Mouse (Mus musculus) midbrain, embryonic 16.5 days (tissue): ENCODE measurements around the gene Bnc1. TPM values are rescaled to one million over a fixed set of nuclear protein-coding genes. Genes with fewer than 3 reads are reported as not detected.

Experiments used
- ATAC-seq: fragments of 200-750 bp; cut with Nextera tagmentation; 2 replicates; pipeline ENCODE4 v1.8.0; 2017; ENCODE audit warnings: moderate TSS enrichment
- H3K27ac ChIP-seq: fragments of 300-500 bp; sonication (generic); 2 replicates; pipeline ENCODE4 v1.5.1; 2014; ENCODE audit warnings: mild to moderate bottlenecking, low read length, mixed read lengths
- H3K27me3 ChIP-seq: fragments of 300-500 bp; sonication (generic); 2 replicates; pipeline ENCODE4 v1.6.1; 2014; ENCODE audit warnings: low read depth, low read length, mixed read lengths; ENCODE audit not compliant: control insufficient read depth, insufficient read depth
- H3K36me3 ChIP-seq: fragments of 300-500 bp; sonication (generic); 2 replicates; pipeline ENCODE4 v1.6.1; 2014; ENCODE audit warnings: mild to moderate bottlenecking, low read length, moderate library complexity, mixed read lengths; ENCODE audit not compliant: control insufficient read depth, insufficient read depth
- H3K4me1 ChIP-seq: fragments of 300-500 bp; sonication (generic); 2 replicates; pipeline ENCODE4 v1.6.1; 2014; ENCODE audit warnings: mild to moderate bottlenecking, low read length, mixed read lengths; ENCODE audit not compliant: control insufficient read depth, insufficient read depth
- H3K4me2 ChIP-seq: fragments of 300-500 bp; sonication (generic); 2 replicates; pipeline ENCODE4 v1.6.1; 2014; ENCODE audit warnings: mild to moderate bottlenecking, low read length, mixed read lengths
- H3K4me3 ChIP-seq: fragments of 300-500 bp; sonication (generic); 2 replicates; pipeline ENCODE4 v1.5.1; 2014; ENCODE audit warnings: low read depth, mild to moderate bottlenecking, low read length, moderate library complexity, mixed read lengths
- H3K9ac ChIP-seq: fragments of 300-500 bp; sonication (generic); 2 replicates; pipeline ENCODE4 v1.6.1; 2014; ENCODE audit warnings: low read depth, low read length, mixed read lengths
- H3K9me3 ChIP-seq: fragments of 300-500 bp; sonication (generic); replicated peaks from 2 replicates; pipeline ENCODE4 v1.6.1; 2014; ENCODE audit warnings: mild to moderate bottlenecking, low read length, mixed read lengths; ENCODE audit not compliant: control insufficient read depth, poor library complexity, severe bottlenecking
- WGBS: fragments of 180-500 bp; shearing (Covaris S2); extraction: QIAGEN DNeasy Blood & Tissue Kit; methylation state at CpG from one replicate; pipeline ENCODE4 v1.1.7; 2014; 5-methylcytosine and 5-hydroxymethylcytosine counted together
- polyA plus RNA-seq: library from polyadenylated mRNA; unstranded; fragments of >200 nt; fragmentation: Nextera tagmentation; extraction: Ambion mirVana; gene quantifications from 2 replicates; pipeline ENCODE4 v1.2.1, GENCODE M21; 2015

The Bnc1 gene
- polyA plus RNA-seq, 1 experiment from 2014 or later, result 0.10 TPM

- no peaks in the 10 kb centered on the region for H3K27me3 ChIP-seq
- no peaks in the 10 kb centered on the region for H3K9me3 ChIP-seq
- no peak overlapping the region for H3K9ac ChIP-seq
- no peak for ATAC-seq
- H3K4me2 ChIP-seq, result no peak overlapping the region
- no peak overlapping the region for H3K27ac ChIP-seq
- 0 out of 2 replicates have a peak, but pooled peaks cover 2% of the 10 kb centered on the region for H3K4me1 ChIP-seq
- H3K36me3 ChIP-seq, result no peaks in the 10 kb centered on the region
- H3K4me3 ChIP-seq, result no peak overlapping the region
- WGBS, result 23% methylated on average over 13 of the region's 13 CpGs
These were observed 20.4 kb upstream of the Bnc1 start for GRCm38 (mm10) chr7:82012472-82012871.

- Histone ChIP-seq H3K4me3 (no peak overlapping the region), H3K4me1 (no peaks in the 10 kb centered on the region), H3K27ac (no peak overlapping the region), H3K4me2 (no peak overlapping the region), H3K27me3 (no peaks in the 10 kb centered on the region), H3K36me3 (no peaks in the 10 kb centered on the region), H3K9me3 (no peaks in the 10 kb centered on the region), H3K9ac (no peak overlapping the region)
- ATAC-seq, result no peak
- WGBS, result 78% methylated on average over 19 of the region's 19 CpGs
These were observed 19.7 kb upstream of the Bnc1 start for GRCm38 (mm10) chr7:82011534-82012401.

- Histone ChIP-seq H3K4me3 (no peak overlapping the region), H3K36me3 (no peaks in the 10 kb centered on the region), H3K27me3 (no peaks in the 10 kb centered on the region), H3K9me3 (no peaks in the 10 kb centered on the region), H3K4me2 (no peak overlapping the region), H3K27ac (no peak overlapping the region), H3K9ac (no peak overlapping the region), H3K4me1 (no peaks in the 10 kb centered on the region)
- WGBS, result 70% methylated on average over 2 of the region's 2 CpGs
- no peak for ATAC-seq
These were observed 15.1 kb upstream of the Bnc1 start for GRCm38 (mm10) chr7:82007151-82007550.

DNA sequence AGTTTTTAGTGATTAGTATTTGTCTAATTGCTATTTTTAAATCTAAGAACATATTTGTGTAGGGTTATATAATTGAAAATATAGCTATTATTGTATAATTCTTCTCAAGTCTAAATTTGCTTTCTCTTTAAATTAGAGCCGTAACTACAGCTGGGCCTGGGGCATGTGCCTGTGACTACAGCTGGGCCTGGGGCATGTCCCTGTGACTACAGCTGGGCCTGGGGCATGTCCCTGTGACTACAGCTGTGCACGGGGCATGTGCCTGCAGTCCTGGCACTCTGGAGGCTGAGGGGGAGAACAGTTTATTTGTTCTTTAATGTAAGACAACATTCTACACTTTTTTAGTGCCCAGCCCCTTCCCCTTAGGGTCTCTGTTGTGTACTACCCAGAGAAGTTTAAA lies 12.1 kb upstream of the Bnc1 start:
- ATAC-seq, result no peak
- Histone ChIP-seq H3K27ac (no peak overlapping the region), H3K9me3 (no peaks in the 10 kb centered on the region), H3K4me2 (no peak overlapping the region), H3K4me1 (no peaks in the 10 kb centered on the region), H3K27me3 (no peaks in the 10 kb centered on the region; the same call in 1 of the 2 replicates), H3K36me3 (no peaks in the 10 kb centered on the region), H3K9ac (no peak overlapping the region), H3K4me3 (no peak overlapping the region)
- 85% methylated on average over 2 of the region's 2 CpGs for WGBS

DNA sequence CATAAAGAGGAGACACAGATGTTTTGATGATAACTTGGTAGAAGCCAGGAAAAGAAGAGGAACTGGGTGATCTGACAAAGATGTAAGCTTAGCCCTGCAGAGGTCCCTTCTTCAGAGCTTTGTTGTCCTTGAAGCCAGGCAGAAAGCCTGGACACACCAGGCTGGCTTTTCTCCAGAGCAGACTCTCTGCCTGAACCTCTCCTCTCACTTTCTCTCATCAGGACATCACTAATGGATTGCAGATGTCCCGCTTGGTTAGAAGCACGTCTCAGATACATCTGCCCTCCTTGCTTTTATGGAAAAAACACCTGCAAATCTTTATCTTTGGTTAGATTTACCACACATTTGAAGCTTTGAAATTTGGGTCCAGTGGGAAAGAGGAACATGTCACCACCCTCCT lies 7.7 kb upstream of the Bnc1 start:
- Histone ChIP-seq H3K27me3 (peaks cover 6% of the 10 kb centered on the region), H3K4me3 (no peak overlapping the region), H3K4me2 (no peak overlapping the region), H3K4me1 (no peaks in the 10 kb centered on the region), H3K9ac (no peak overlapping the region), H3K36me3 (no peaks in the 10 kb centered on the region), H3K27ac (no peak overlapping the region), H3K9me3 (no peaks in the 10 kb centered on the region)
- no peak for ATAC-seq
- WGBS, result 81% methylated on average over 2 of the region's 2 CpGs

DNA sequence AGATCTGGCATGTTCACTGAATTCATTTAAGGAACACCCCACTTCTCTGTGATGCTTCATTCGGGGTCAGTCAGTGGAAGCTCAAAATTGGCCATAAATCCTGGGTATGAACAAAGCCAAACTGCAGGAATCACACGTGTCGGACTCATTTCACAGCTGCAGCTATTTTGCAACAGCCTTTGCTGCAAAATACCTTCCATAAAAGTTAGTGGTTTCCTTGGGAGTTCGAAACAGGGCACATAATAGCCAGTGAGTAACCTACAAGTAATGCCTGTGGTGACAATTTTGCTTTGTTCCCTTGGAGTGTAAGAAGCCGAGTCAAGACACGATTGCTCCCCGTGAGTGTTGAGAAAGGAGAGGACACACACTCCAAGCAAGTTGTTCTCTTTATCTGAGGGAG lies 7.3 kb upstream of the Bnc1 start:
- Histone ChIP-seq H3K4me3 (no peak overlapping the region), H3K27ac (no peak overlapping the region), H3K27me3 (peaks cover 7% of the 10 kb centered on the region), H3K4me1 (no peaks in the 10 kb centered on the region), H3K4me2 (no peak overlapping the region), H3K9me3 (no peaks in the 10 kb centered on the region), H3K9ac (no peak overlapping the region), H3K36me3 (no peaks in the 10 kb centered on the region)
- no peak for ATAC-seq
- 68% methylated on average over 7 of the region's 7 CpGs for WGBS

- Histone ChIP-seq H3K4me2 (no peak overlapping the region), H3K9me3 (no peaks in the 10 kb centered on the region), H3K27me3 (peaks cover 32% of the 10 kb centered on the region), H3K4me3 (no peak overlapping the region), H3K9ac (no peak overlapping the region), H3K36me3 (no peaks in the 10 kb centered on the region), H3K27ac (no peak overlapping the region), H3K4me1 (peaks cover 7% of the 10 kb centered on the region)
- ATAC-seq, result no peak
- WGBS, result 28% methylated on average over 9 of the region's 9 CpGs
These were observed 3.9 kb upstream of the Bnc1 start for GRCm38 (mm10) chr7:81995975-81996374.

- Histone ChIP-seq H3K27ac (no peak overlapping the region), H3K9ac (no peak overlapping the region), H3K27me3 (peaks cover 33% of the 10 kb centered on the region), H3K36me3 (no peaks in the 10 kb centered on the region), H3K4me3 (no peak overlapping the region), H3K4me2 (no peak overlapping the region), H3K9me3 (no peaks in the 10 kb centered on the region), H3K4me1 (peaks cover 7% of the 10 kb centered on the region)
- 86% methylated on average over 6 of the region's 6 CpGs for WGBS
- no peak for ATAC-seq
These were observed 3.0 kb upstream of the Bnc1 start for GRCm38 (mm10) chr7:81995126-81995525.

DNA sequence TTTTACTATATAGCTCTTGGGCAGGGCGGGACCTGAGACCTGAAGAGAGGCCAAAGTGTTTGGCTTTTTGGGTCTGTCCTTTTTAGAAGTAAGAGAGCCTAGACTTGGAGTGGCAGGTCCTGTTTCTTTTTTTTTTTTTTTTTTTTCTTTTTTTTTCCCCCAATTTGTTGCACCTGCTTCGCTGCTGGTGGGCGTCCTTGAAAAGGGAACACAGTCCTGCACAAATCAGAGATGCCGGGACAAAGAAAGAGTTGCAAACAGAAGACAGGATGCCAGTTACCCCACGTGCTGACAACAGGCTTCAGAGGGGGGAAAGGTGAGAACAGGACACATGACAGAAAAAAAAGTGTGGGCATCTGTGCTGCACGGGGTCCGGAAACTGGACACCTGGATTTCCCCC lies 1.0 kb upstream of the Bnc1 start:
- H3K4me1 ChIP-seq, result peaks cover 7% of the 10 kb centered on the region
- ATAC-seq, result no peak
- no peak overlapping the region for H3K9ac ChIP-seq
- no peak overlapping the region for H3K4me2 ChIP-seq
- peaks cover 42% of the 10 kb centered on the region for H3K27me3 ChIP-seq
- no peak overlapping the region for H3K27ac ChIP-seq
- H3K36me3 ChIP-seq, result no peaks in the 10 kb centered on the region
- no peaks in the 10 kb centered on the region for H3K9me3 ChIP-seq
- no peak overlapping the region for H3K4me3 ChIP-seq
- 38% methylated on average over 7 of the region's 7 CpGs for WGBS
